Mouse (Mus musculus) monocyte, adult 2 months (primary cell): ENCODE results near the gene Zfp683.

Experiments
- DNase-seq, 2 experiments: peaks; one replicate each; pipeline ENCODE4 v3.0.0; 2022; ENCODE audit warnings: low spot score in 2 of 2, low read depth in 1 of 2

Zfp683 gene

GRCm38 (mm10) chr4:134051912-134052311 is 1.7 kb upstream of the Zfp683 start:
- no peak for DNase-seq

DNA sequence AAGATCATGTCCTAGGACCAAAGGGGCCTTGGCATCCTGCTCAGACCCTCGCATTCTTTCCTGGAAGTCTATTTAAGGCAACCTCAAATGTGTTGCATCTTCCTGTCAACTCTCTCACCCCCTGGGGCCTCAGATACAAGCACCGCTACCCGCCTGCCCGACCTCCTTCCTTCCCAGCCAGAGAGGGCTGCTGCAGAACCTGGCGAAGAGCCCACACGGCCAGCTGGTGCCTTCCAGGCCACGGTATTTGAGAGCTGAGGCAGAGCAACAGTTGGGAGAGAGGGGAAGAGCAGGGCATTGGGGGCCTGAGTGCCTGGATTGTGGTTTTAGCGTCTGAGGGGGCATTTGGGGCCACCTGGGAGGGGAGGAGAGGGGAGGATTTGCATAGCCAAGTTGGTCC is 1.1 kb upstream of the Zfp683 start:
- DNase-seq = no peak

GRCm38 (mm10) chr4:134058166-134058715 is 4.6 kb downstream of the Zfp683 start:
- DNase-seq = no peak

DNA sequence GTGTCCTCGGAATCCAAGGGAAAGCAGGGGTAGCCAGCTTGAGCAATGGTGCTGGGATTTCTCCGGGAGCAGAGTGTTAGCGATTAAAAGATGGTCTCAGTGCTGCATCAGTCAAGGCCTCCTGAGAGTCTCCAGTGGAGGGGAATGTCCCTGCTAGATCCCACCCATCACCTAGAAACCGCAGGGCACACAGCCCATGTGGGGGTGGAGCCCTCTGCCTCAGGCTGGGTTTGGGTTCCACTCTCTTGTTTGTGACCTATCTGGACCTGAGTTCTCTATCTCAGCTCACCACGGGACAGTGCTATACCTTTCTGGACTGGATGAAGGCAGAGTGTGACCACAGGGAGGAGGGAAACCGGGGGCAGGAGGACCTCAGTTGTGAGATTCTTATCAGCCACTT is 5.3 kb downstream of the Zfp683 start:
- DNase-seq = no peak

DNA sequence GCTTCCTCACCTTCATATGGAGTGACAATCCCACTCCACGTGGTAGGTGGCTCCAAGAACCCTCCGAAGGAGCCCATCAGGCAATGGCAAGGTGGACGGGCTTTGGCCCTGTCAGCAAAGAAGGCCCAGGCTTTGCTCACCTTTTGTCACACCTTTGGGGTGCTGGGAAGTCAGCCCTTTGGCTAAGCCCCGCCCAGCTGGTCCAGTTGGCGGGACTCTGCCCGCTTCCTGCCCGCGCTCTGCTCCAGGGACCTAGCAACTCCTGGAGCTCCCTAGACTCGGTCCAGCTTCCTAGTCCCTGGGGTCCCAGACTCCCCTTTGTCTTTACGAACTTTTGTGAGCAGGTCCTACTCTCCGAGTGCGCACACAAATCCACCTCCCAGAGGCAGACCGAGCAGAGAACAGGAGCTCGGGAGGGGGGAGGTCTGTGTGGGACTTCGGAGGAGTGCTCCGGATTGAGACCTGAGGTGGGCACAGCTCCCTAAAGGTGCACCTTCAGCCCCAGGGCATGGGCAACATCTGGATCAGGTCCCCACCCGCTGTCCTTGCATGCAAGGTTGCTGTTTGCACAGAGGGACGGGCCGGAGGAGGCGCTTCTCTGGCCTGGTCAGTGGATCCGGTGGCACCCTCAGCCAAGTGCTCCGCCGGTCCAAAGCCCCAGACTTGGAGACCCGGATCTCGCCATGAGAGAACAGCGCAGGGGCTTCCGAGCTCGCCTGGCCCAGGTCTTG is 6.7 kb downstream of the Zfp683 start, which contains the start of gene Crybg2:
Crybg2 (plus strand) TSS at position 681 of the 731 bp plus-strand sequence.
- no peak for DNase-seq

DNA sequence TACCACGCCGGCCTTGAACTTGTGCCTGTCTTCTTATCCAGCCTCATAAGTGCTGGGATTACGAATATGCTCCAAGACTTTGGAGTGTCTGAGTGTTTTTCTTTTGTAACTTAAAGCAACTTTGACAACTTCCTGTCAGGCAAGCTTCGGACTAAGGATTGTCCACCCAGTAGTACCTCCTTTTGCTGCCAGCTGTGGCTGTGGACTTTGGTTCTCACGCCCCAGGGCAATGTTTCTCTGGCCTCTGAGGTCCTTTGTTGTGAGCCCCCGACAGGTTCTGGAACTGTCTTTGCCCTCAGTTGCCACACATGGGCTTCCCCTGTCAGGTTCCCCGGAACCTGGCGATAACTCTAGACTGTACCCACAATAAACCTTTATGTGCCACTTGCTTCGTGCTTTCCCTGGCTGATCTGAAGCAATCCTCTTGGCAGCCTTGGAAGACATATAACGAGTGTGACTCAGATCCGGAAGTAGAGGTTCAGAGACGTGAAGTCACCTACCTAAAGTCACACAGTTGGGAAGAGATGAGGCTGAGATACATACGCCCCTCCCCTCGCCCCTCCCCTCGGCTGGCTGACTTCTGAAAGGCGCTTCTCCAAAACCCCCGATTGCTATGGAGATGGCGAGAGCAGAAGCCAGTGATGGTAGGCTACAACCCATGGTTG is 7.7 kb downstream of the Zfp683 start:
- no peak for DNase-seq

GRCm38 (mm10) chr4:134061944-134062446 is 8.4 kb downstream of the Zfp683 start:
- no peak for DNase-seq

DNA sequence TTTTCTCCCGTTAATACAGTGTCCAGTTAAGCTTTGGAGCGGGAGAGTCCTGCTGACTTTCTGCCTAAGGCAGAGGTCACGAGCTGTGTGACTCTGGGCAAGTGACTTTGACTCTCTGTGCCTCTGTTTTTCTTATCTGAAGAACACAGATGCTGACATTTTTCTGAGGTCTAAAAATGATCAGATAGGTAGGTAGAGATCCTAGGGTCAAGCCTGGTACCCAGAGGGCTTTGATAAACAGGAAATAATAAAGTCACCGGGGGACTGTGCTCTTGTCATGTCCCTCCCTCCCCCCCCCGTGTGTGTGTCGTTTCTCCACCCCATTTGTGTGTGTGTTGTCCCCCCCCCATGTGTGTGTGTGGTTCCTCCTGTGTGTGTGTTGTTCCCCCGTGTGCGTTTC is 8.9 kb downstream of the Zfp683 start:
- no peak for DNase-seq

- no peak for DNase-seq
Observed at GRCm38 (mm10) chr4:134065431-134066004, 11.9 kb downstream of the Zfp683 start.

DNA sequence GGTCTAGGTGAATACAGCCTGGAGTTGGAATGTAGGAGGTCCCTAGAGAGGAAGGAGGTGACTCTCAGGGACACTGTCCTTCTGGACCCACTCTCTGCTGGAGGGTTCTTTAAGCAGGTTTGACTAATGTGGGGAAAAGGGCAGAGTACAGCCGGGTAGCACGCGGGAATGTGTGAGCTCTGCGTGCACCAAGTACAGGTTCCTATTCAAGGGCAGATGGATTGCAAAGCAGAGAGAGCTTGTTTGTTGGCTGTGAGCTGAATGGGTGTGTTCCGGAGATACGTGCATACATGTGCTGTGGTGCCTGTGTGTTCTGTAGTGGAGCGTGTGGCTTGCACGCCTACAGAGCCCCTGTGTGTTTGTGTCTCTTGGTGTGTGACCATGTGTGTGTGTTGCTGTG is 13.7 kb downstream of the Zfp683 start:
- no peak for DNase-seq

- no peak for DNase-seq
Observed at GRCm38 (mm10) chr4:134067833-134068544, 14.4 kb downstream of the Zfp683 start.

- no peak for DNase-seq
Observed at GRCm38 (mm10) chr4:134068793-134069580, 15.3 kb downstream of the Zfp683 start.

GRCm38 (mm10) chr4:134078694-134079093 is 25.1 kb downstream of the Zfp683 start:
- DNase-seq = no peak

GRCm38 (mm10) chr4:134080674-134081073 is 27.0 kb downstream of the Zfp683 start:
- DNase-seq = no peak

DNA sequence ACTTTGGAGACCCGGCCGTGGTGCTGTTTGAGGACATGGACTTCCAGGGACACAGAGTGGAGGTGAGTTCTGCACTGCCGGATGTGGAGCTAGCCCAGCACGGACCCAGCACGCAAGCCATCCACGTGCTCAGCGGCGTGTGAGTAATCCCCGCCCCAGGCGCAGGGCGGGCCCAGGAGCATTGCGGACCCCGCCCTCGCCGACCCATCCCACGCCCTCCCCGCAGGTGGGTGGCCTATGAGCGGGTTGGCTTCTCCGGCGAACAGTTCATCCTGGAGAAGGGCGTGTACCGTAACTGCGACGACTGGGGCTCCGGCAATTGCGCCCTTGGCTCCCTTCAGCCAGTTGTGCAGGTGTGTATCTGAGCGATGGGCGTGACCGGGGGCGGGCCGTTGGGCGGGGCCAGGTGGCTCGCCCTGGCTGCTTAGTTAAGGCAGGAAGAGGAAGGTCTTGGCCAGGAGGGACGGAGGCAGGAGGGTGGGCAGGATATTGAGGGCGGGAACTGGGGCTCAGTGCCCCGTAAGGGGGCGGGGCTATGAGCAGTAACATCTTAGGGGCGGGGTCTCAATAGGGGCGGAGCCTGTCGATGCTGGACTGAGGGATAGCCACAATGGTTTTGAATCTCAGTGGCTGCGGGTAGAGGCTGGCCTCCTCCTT is 28.2 kb downstream of the Zfp683 start:
- DNase-seq = peak in 1 of 2 experiments; percentile 56

- DNase-seq = no peak
Observed at GRCm38 (mm10) chr4:134082460-134082859, 28.8 kb downstream of the Zfp683 start.

- DNase-seq = no peak
Observed at GRCm38 (mm10) chr4:134084999-134085398, 31.4 kb downstream of the Zfp683 start.

GRCm38 (mm10) chr4:134087412-134087811 is 33.8 kb downstream of the Zfp683 start:
- DNase-seq = peak in 1 of 2 experiments; percentile 37

- no peak for DNase-seq
Observed at GRCm38 (mm10) chr4:134089029-134089428, 35.4 kb downstream of the Zfp683 start.
